Mouse (Mus musculus): ENCODE results near the gene Fam173b.

The Fam173b gene

DNA sequence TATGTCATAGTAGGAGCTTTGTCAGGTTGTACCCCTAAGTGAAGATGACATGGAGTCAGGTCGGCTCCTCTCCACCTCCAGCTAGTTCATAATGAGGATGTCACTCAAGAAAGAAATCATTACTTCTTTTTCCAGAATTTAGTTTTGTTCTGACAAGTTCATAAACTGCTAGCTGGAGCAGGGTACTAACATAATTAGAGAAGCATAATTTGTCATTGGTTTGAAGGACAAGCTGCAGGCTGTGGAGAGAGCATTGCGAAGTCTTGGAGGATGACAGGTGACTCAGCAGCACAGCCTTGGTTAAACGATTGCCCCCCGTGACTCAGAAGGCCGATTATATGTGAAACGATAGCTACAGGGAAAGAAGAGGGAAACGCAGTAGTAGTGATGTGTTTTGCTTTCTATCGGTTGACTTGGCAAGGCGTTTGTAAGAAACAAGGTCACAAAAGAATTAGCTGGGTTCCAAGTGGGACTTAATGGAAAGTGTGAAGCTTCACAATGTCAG lies 34.5 kb downstream of the Fam173b start:
- DNase-seq: no peak

DNA sequence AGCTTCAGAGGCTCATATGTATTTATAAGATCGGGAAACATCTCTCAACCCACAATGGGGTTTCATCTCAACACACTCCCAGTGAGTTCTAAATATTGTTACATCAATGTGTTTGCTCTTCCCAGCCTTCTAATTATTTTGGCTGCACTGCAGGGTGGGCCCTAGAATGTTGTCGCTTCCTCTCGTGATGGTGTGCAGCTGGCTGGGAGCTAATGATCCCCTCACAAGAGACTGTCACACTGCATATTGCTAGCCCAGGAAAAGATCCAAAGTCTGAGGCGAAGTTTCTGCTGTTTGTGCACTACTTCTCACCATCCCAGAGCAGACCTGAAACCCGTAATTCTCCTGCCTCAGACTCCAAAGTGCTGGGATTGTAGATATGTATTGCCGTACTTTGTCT lies 45.6 kb downstream of the Fam173b start:
- no peak for DNase-seq

DNA sequence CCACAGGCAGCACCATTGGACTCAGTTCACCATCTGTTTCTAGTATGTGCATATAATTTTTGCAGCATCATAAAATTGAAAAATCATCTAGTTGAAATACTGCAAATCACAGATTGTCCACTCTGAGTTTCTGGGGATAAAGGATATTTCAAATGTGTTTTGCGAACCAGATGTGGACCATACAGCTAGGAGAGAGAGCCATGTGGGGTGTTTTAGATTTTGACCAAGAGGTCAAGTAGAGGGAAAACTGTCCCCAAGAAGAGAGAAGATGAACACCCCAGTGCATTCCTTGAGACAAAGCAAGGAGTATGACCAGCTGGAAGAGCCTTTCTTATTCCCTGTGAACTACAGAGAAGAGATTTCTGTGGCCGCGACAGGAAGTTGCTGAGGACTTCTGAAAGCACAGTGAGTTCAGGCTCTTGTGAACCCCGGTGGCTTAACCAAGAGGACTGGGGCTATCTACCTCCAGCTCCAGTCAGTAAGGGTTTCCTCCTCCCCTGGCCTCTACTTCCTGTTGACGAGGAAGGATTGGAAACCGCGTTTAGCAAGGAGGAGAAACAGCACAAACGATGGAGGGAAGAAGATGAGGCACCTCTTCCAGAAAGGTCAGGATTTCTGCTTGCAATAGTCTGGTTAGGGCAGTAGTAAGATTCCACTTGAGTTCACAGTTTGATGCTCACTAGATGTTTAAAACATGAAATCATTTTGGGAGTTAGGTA lies 46.4 kb downstream of the Fam173b start:
- no peak for DNase-seq

DNA sequence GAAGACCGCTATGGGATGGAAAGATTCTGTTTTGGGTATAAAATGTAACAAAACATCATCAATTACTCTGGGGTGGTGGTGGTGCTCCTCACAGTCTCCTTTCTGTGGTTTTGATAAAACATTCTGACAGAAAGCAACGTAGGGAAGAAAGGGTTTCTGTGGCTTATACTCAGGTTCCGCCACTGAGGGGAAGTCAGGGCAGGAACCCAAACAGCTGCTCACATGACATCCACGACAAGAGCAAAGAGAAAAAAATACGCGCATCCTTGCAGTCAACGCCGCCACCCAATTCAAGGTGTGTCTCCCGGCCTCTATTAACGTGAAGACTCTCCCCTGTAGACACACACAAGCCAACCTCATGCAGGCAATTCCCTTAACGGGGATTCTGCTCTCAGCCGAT lies 48.0 kb downstream of the Fam173b start:
- DNase-seq: no peak

DNA sequence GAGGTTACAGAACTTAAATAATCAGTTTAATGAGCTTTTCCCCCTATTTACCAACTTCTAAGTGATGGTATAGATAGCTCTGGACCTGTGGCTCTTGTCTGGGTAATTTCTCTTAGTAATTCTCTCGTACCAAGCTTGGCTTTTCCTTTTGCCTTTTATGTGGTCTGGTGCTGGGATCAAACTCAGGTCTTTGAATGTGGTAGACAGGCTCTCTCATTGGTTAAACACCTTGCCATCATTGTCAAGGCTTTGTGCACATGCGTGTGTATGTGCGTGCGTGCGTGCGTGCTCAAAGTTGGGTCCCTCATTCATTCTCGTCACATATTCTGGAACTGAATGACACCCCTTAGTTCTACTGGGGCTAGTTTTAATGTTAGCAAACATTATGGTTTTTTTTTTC lies 49.2 kb downstream of the Fam173b start:
- DNase-seq: no peak

DNA sequence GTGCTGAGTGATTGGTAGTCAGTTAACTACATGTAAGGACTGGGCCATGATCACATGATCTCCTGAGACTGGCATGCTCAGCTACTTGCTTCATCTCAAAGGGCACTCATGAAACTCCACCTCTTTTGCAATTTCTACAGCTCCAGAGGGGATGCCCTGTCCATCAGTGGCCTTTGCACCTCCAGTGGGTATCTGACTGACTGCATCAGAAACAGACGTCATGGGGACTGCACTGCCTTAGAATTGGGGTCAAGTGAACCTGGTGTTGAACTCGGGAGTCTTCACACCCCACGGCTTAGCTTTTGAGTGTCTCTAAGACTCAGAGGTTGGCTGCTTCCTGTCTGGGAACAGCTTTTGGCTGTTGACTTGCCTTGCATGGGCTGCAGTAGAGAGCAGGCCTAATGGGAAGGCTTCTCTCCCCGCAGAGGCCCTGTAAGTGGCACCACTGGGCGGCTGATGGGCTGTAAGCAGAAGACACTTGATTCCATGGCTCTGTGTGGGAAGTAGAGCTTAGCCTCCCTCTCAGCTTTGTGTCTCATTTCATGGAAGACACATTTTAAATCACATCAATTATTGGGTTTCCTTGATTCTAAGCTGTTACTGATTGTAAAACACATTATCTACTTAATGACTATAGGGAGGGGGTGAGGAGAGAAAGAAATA lies 58.6 kb downstream of the Fam173b start:
- no peak for DNase-seq

DNA sequence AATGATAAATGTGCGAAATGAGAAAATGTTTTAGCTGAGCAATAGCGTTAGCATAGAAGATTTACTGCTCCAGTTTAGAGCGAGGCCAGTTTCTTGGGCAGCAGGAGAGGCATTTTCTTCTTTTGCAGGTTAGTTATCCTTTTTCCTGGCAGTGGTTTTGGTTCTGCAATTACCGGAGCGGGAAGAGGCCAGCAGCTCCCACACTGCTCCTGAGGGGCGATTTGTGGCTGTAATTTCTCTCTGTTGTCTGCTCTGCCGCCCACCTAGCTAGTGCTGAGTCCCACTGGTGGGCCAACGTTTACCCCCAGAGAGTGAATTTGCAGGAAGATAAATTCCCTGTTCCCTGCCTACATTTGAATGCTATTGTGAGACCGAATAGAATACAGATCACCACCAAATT lies 59.2 kb downstream of the Fam173b start:
- no peak for DNase-seq

DNA sequence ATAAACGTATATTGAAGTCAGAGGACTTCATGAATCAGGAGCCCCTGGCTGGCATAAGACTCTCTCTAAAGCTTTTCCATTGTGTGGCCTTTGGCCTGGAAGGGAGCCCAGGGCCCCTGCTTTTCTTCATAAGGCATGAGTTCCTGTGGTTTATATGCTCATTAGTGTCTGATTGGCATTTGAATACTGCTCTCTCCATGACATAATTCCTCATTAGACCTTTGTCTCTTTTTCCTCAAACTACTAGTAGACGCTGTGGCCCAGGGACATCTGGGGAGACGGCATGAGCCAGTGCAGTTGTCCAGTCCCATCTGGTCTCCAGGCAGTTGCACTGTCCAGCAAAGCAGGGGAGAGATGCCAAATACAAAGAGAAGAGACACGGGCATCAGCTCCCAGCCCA lies 60.1 kb downstream of the Fam173b start:
- DNase-seq: no peak

DNA sequence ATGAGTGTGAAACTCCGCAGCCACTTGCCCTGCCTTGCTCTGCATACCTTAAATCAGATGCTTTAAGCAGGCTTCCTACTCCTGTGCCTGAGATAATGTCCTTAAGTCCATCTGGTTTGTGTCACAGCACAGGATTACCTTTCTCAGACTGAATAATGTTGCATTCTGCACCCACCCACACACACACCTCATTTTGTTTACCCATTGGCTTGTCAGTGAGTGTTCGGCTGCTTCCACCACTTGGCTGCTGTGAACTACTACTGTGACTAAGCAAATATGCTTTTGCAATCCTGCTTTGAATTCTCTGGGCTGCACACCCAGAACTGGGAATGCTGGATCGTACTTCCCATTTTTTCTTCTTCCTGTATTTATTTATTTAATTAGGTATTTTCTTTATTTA lies 61.4 kb downstream of the Fam173b start:
- DNase-seq: no peak
